Mouse (Mus musculus) CD4-positive, CD25-positive, alpha-beta regulatory T cell (primary cell): ENCODE data around the gene Ubr2. TPM values are rescaled to one million over a fixed set of nuclear protein-coding genes. Genes with fewer than 3 reads are reported as not detected.

ENCODE experiments used
- polyA plus RNA-seq: library from polyadenylated mRNA; unstranded; fragments of 100-300 nt; shearing (Covaris generic); gene quantifications from one replicate; pipeline ENCODE4 v1.2.1, GENCODE M21; 2017

The Ubr2 gene
- 52.6 TPM for polyA plus RNA-seq

GRCm38 (mm10) chr17:47009898-47010721 is at the start of gene Ubr2:
Gene Ubr2 (minus strand): TSS chr17:47010556.

GRCm38 (mm10) chr17:46910186-46910585 is 100.2 kb downstream of the Ubr2 start, which contains the start of gene Prph2:
Gene Prph2 (plus strand): TSS chr17:46910459.

GRCm38 (mm10) chr17:46890116-46890815 is 120.1 kb downstream of the Ubr2 start, which contains the start of gene Tbcc:
Gene Tbcc (plus strand): TSS chr17:46890684.

Other genes starting within 250 kb of the Ubr2 start
- gene Ptcra, start 246.8 kb downstream of the Ubr2 start, polyA plus RNA-seq = not detected
- 31.3 TPM for gene 2310039H08Rik, start 237.9 kb downstream of the Ubr2 start, polyA plus RNA-seq
- gene Rpl7l1, start 227.9 kb downstream of the Ubr2 start, polyA plus RNA-seq = 139 TPM
- gene Bicral, start 152.1 kb downstream of the Ubr2 start, polyA plus RNA-seq = 39.7 TPM
- gene Tbcc, start 119.9 kb downstream of the Ubr2 start, polyA plus RNA-seq = 60.7 TPM
- gene Prph2, start 100.1 kb downstream of the Ubr2 start, polyA plus RNA-seq = not detected